Mouse (Mus musculus): Measurements from ENCODE around the gene Tcea3. TPM values are rescaled to one million over a fixed set of nuclear protein-coding genes. Genes with fewer than 3 reads are reported as not detected.

The Tcea3 gene
- 75.1 and 104 TPM in 2 replicates for total RNA-seq (2012; rRNA removed)

DNA sequence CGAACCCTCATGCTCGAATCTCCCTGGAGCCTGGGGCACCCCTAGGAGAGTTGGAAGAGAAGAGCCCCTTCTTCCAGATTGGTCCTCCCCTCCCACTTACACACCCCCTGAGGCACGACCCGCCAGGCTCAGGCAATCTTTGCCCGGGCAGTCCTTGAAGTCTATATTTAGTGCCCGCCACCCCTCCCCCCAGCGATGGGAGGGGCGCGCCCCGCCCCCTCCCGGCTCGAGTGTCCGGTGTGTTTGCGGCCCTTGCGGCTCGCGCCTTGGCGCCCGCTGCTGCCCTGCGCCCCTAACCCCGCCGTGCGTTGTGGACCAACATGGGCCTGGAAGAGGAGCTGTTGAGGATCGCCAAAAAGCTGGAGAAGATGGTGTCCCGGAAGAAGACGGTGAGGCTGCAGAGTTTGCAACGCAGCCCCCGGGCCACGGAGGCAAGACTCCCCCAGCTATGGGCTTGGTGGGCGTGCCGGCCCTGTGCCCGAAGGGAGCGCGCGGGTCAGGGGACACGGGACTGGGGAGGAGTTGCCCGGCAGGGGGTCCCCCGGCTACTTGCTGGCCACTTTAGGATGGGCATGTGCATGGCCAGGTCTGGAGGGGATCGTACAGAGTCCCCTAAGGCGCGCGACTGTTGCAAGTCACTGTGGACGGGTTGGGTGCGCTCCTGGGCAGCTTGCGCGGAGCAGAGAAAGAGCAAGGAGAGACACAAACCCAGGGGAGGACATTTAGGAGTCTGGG, at the start of gene Tcea3:
TSS of gene Tcea3 (plus strand) at position 1 of the 735 bp plus-strand sequence.
- Histone ChIP-seq H3K4me1 (ENCODE audit: control insufficient read depth in 2 of 2, insufficient read depth in 2 of 2, low read length in 2 of 2, poor library complexity in 1 of 2) (peaks cover 8 to 25% of the 10 kb centered on the region in 2 experiments), H3K4me3 (ENCODE audit: insufficient read depth in 1 of 2, low read depth in 1 of 2, low read length in 2 of 2, poor library complexity in 1 of 2, severe bottlenecking in 1 of 2) (peak within 1 kb of the TSS; percentile 76 to 92), H3K27ac (ENCODE audit: insufficient read depth, low read depth, low read length, poor library complexity, severe bottlenecking) (peak within 1 kb of the TSS; percentile 97), H3K36me3 (ENCODE audit: control insufficient read depth, insufficient read depth, low read length, poor library complexity, severe bottlenecking) (peaks cover 15% of the 10 kb centered on the region), H3K9me3 (ENCODE audit: control insufficient read depth, insufficient read depth, low read depth, low read length) (no peaks in the 10 kb centered on the region), H3K9ac (ENCODE audit: insufficient read depth, low read depth, low read length, poor library complexity, severe bottlenecking) (peak within 1 kb of the TSS; percentile 73)
- in situ Hi-C loops (cut with MboI; ENCODE audit: low sequenced_read_pairs in 2 of 2, unreplicated experiment in 2 of 2) = no loop called here
- peak; percentile 49 for DNase-seq (ENCODE audit: low read depth, low spot score)
- no peak for TF ChIP-seq CHD2 (IDR thresholded peaks at IDR 0.05; ENCODE audit: low read depth, low read length)
- no peak for TF ChIP-seq MAFK (IDR thresholded peaks at IDR 0.05; ENCODE audit: insufficient read depth, low read depth, low read length)
- no peak for TF ChIP-seq HCFC1 (IDR thresholded peaks at IDR 0.05; ENCODE audit: borderline replicate concordance, insufficient read depth, low read length)
- TF ChIP-seq ZC3H11A (IDR thresholded peaks at IDR 0.05; ENCODE audit: borderline replicate concordance, low read depth, low read length) = no peak
- TF ChIP-seq ZNF384 (IDR thresholded peaks at IDR 0.05; ENCODE audit: low read depth, low read length) = no peak

DNA sequence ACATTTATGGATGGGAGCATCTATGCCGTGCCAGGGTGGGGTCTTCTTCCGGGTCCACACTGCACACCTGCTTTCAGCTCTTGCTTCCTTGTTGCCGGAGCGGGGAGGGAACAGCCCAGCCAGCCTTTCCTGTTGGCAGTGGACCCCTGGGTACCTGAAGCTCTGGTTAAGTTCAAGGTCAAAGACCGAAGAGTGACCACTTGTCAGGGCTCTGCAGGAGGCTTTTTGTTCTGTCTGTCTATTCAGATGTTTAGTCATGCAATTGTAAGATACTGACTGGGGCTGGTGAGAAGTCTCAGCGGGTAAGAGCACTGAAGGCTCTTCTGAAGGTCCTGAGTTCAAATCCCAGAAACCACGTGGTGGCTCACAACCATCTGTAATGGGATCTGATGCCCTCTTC, 48.7 kb upstream of the Tcea3 start:
- no peak for TF ChIP-seq CHD2 (IDR thresholded peaks at IDR 0.05; ENCODE audit: low read depth, low read length)
- no peak for TF ChIP-seq ZC3H11A (IDR thresholded peaks at IDR 0.05; ENCODE audit: borderline replicate concordance, low read depth, low read length)
- no peak for TF ChIP-seq HCFC1 (IDR thresholded peaks at IDR 0.05; ENCODE audit: borderline replicate concordance, insufficient read depth, low read length)
- no peak for TF ChIP-seq MAFK (IDR thresholded peaks at IDR 0.05; ENCODE audit: insufficient read depth, low read depth, low read length)
- TF ChIP-seq ZNF384 (IDR thresholded peaks at IDR 0.05; ENCODE audit: low read depth, low read length) = no peak
- H3K9me3 ChIP-seq (ENCODE audit: control insufficient read depth, insufficient read depth, low read depth, low read length) = no peaks in the 10 kb centered on the region
- no peak overlapping the region; the same call in 1 of the 2 replicates for H3K27ac ChIP-seq (ENCODE audit: insufficient read depth, low read depth, low read length, poor library complexity, severe bottlenecking)
- H3K4me1 ChIP-seq (ENCODE audit: control insufficient read depth in 2 of 2, insufficient read depth in 2 of 2, low read length in 2 of 2, poor library complexity in 1 of 2) = peaks cover 5 to 12% of the 10 kb centered on the region in 2 experiments; a peak in 2 of 4 replicates
- H3K4me3 ChIP-seq (ENCODE audit: insufficient read depth in 1 of 2, low read depth in 1 of 2, low read length in 2 of 2, poor library complexity in 1 of 2, severe bottlenecking in 1 of 2) = no peak overlapping the region
- in situ Hi-C loops (cut with MboI; ENCODE audit: low sequenced_read_pairs in 2 of 2, unreplicated experiment in 2 of 2) = no loop called here
- H3K36me3 ChIP-seq (ENCODE audit: control insufficient read depth, insufficient read depth, low read length, poor library complexity, severe bottlenecking) = no peaks in the 10 kb centered on the region; the same call in 1 of the 2 replicates
- no peak overlapping the region for H3K9ac ChIP-seq (ENCODE audit: insufficient read depth, low read depth, low read length, poor library complexity, severe bottlenecking)
- no peak for DNase-seq (ENCODE audit: low read depth, low spot score)

DNA sequence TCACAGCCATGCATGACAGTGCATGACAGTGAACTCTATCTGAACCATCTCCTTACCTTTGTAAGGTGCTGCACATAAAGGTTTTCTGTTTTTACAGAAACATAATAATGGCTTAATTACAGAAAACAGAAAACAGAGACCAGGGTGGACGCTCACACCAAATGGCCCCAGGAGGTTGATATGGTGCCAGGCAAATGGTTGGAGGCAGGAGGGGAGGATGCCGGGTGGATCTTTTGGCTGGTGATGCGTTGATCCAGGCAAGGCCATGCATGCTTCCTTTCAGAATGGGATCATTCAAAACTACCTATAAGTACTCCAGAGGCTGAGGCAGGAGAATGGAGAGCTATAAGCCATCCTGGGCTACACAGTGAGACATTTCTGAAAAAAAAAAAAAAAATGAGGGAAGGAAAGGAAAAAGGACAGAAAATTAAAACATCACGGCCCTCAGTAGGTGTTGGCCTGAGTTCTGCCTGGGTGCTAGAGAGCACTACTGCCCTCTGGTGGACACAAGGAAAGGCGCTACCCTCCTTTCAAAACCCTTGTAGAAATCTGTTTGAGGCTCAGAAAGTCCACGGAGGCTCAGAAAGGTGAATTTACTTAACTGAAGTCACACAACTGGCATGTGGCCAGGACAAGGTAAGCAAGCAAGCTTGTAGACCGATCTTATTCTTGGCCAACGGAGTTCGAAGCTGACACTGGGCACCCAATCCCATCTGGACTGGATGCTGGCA, 47.8 kb upstream of the Tcea3 start:
- in situ Hi-C loops (cut with MboI; ENCODE audit: low sequenced_read_pairs in 2 of 2, unreplicated experiment in 2 of 2) = no loop called here

DNA sequence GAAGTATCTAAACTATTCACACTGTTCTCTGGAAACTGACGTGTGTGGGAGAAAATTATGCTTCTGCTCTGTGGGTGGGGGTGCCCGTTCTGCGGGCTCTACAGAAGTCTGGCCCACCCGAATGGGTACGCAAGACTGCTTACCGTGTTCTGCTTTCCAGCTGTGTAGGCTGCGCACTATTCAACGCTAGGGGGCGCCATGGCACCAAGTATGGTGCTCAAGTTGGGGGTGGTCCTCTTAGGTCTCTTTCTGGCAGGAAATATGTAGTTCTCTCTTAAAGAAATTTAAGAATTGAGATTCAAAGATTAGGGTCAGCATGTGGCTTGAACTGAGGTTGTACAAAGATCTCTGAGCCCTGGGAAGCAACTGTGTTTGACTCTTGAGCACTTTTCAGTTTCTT, 45.0 kb upstream of the Tcea3 start:
- H3K4me1 ChIP-seq (ENCODE audit: control insufficient read depth in 2 of 2, insufficient read depth in 2 of 2, low read length in 2 of 2, poor library complexity in 1 of 2) = peaks cover 1 to 7% of the 10 kb centered on the region in 2 experiments; a peak in 3 of 4 replicates
- in situ Hi-C loops (cut with MboI; ENCODE audit: low sequenced_read_pairs in 2 of 2, unreplicated experiment in 2 of 2) = no loop called here

More for the DNA sequence above, 47.8 kb upstream of the Tcea3 start:
- no peak overlapping the region for H3K9ac ChIP-seq (ENCODE audit: insufficient read depth, low read depth, low read length, poor library complexity, severe bottlenecking)
- DNase-seq (ENCODE audit: low read depth, low spot score) = no peak
- peaks cover 2 to 7% of the 10 kb centered on the region in 2 experiments; a peak in 2 of 4 replicates for H3K4me1 ChIP-seq (ENCODE audit: control insufficient read depth in 2 of 2, insufficient read depth in 2 of 2, low read length in 2 of 2, poor library complexity in 1 of 2)
- no peaks in the 10 kb centered on the region for H3K9me3 ChIP-seq (ENCODE audit: control insufficient read depth, insufficient read depth, low read depth, low read length)
- no peak overlapping the region for H3K27ac ChIP-seq (ENCODE audit: insufficient read depth, low read depth, low read length, poor library complexity, severe bottlenecking)
- H3K4me3 ChIP-seq (ENCODE audit: insufficient read depth in 1 of 2, low read depth in 1 of 2, low read length in 2 of 2, poor library complexity in 1 of 2, severe bottlenecking in 1 of 2) = no peak overlapping the region
- TF ChIP-seq MAFK (IDR thresholded peaks at IDR 0.05; ENCODE audit: insufficient read depth, low read depth, low read length) = no peak
- no peak for TF ChIP-seq HCFC1 (IDR thresholded peaks at IDR 0.05; ENCODE audit: borderline replicate concordance, insufficient read depth, low read length)
- TF ChIP-seq CHD2 (IDR thresholded peaks at IDR 0.05; ENCODE audit: low read depth, low read length) = no peak
- 0 out of 2 replicates have a peak, but pooled peaks have one; percentile 46 for TF ChIP-seq ZC3H11A (IDR thresholded peaks at IDR 0.05; ENCODE audit: borderline replicate concordance, low read depth, low read length)
- TF ChIP-seq ZNF384 (IDR thresholded peaks at IDR 0.05; ENCODE audit: low read depth, low read length) = no peak
- H3K36me3 ChIP-seq (ENCODE audit: control insufficient read depth, insufficient read depth, low read length, poor library complexity, severe bottlenecking) = no peaks in the 10 kb centered on the region

More for the DNA sequence above, 45.0 kb upstream of the Tcea3 start:
- TF ChIP-seq ZC3H11A (IDR thresholded peaks at IDR 0.05; ENCODE audit: borderline replicate concordance, low read depth, low read length) = peak; percentile 41; the same call in 1 of the 2 replicates
- TF ChIP-seq CHD2 (IDR thresholded peaks at IDR 0.05; ENCODE audit: low read depth, low read length) = no peak
- TF ChIP-seq HCFC1 (IDR thresholded peaks at IDR 0.05; ENCODE audit: borderline replicate concordance, insufficient read depth, low read length) = no peak
- Histone ChIP-seq H3K36me3 (ENCODE audit: control insufficient read depth, insufficient read depth, low read length, poor library complexity, severe bottlenecking) (no peaks in the 10 kb centered on the region), H3K4me3 (ENCODE audit: insufficient read depth in 1 of 2, low read depth in 1 of 2, low read length in 2 of 2, poor library complexity in 1 of 2, severe bottlenecking in 1 of 2) (no peak overlapping the region), H3K9me3 (ENCODE audit: control insufficient read depth, insufficient read depth, low read depth, low read length) (no peaks in the 10 kb centered on the region), H3K9ac (ENCODE audit: insufficient read depth, low read depth, low read length, poor library complexity, severe bottlenecking) (no peak overlapping the region), H3K27ac (ENCODE audit: insufficient read depth, low read depth, low read length, poor library complexity, severe bottlenecking) (no peak overlapping the region)
- peak; percentile 83 for DNase-seq (ENCODE audit: low read depth, low spot score)
